Mouse (Mus musculus) forebrain, embryonic 12.5 days (tissue): Measurements from ENCODE around the gene Fgd3. TPM values are rescaled to one million over a fixed set of nuclear protein-coding genes. Genes with fewer than 3 reads are reported as not detected.

Experiments used
- ATAC-seq: fragments of 200-750 bp; cut with Nextera tagmentation; 2 replicates; pipeline ENCODE4 v1.8.0; 2017; ENCODE audit warnings: moderate TSS enrichment; ENCODE audit not compliant: low FRiP score
- H3K27ac ChIP-seq: fragments of 300-500 bp; sonication (generic); 2 replicates; pipeline ENCODE4 v1.5.1; 2016; ENCODE audit warnings: mild to moderate bottlenecking
- H3K27me3 ChIP-seq: fragments of 300-500 bp; sonication (generic); 2 replicates; pipeline ENCODE4 v1.6.1; 2016; ENCODE audit warnings: mild to moderate bottlenecking
- H3K36me3 ChIP-seq: fragments of 300-500 bp; sonication (generic); replicated peaks from 2 replicates; pipeline ENCODE4 v1.6.1; 2016; ENCODE audit warnings: mild to moderate bottlenecking
- H3K4me1 ChIP-seq: fragments of 300-500 bp; sonication (generic); 2 replicates; pipeline ENCODE4 v1.6.1; 2016
- H3K4me2 ChIP-seq: fragments of 300-500 bp; sonication (generic); 2 replicates; pipeline ENCODE4 v1.6.1; 2016; ENCODE audit warnings: mild to moderate bottlenecking, moderate library complexity
- H3K4me3 ChIP-seq: fragments of 300-500 bp; sonication (generic); replicated peaks from 2 replicates; pipeline ENCODE4 v1.5.1; 2016; ENCODE audit warnings: mild to moderate bottlenecking
- H3K9ac ChIP-seq: fragments of 300-500 bp; sonication (generic); 2 replicates; pipeline ENCODE4 v1.6.1; 2016; ENCODE audit warnings: mild to moderate bottlenecking
- H3K9me3 ChIP-seq: fragments of 300-500 bp; sonication (generic); 2 replicates; pipeline ENCODE4 v1.6.1; 2016
- WGBS: fragments of 180-500 bp; shearing (Covaris S2); methylation state at CpG from one replicate; pipeline ENCODE4 v1.1.7; 2016; 5-methylcytosine and 5-hydroxymethylcytosine counted together
- polyA plus RNA-seq: library from polyadenylated mRNA; unstranded; fragments of >200 nt; fragmentation: Nextera tagmentation; extraction: Ambion mirVana; gene quantifications from 2 replicates; pipeline ENCODE4 v1.2.1, GENCODE M21; 2016

The Fgd3 gene
- polyA plus RNA-seq, 1 experiment from 2014 or later: 1.7 TPM

- WGBS: 79% methylated on average over 12 of the region's 12 CpGs
- H3K4me3 ChIP-seq: no peak overlapping the region
- no peak overlapping the region for H3K9ac ChIP-seq
- H3K4me2 ChIP-seq: no peak overlapping the region
- H3K27ac ChIP-seq: no peak overlapping the region
- H3K4me1 ChIP-seq: peaks cover 5% of the 10 kb centered on the region
- no peaks in the 10 kb centered on the region for H3K27me3 ChIP-seq
- no peaks in the 10 kb centered on the region for H3K9me3 ChIP-seq
- no peak for ATAC-seq
- no peaks in the 10 kb centered on the region for H3K36me3 ChIP-seq
These were observed 15.2 kb upstream of the Fgd3 start for GRCm38 (mm10) chr13:49335077-49335982.

DNA sequence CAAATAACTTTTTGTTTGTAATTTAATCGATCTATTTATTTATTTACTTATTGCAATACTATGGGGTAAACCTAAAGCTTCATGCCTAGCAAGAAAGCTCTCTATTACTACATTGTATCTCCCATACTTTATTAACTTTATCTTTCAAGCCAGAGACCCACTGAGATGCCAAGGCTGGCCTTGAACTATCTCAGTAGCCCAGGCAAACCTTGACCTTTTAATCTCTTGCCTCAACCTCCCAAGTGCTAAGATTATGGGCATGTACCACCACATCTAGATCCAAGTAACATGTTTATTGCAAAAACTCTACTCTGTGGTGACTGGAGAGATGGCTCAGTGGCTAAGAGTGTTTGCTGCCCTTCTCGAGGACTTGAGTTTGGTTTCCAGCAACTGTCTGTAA lies 13.1 kb upstream of the Fgd3 start:
- Histone ChIP-seq H3K4me3 (no peak overlapping the region), H3K4me1 (no peaks in the 10 kb centered on the region), H3K27ac (no peak overlapping the region), H3K27me3 (no peaks in the 10 kb centered on the region), H3K9me3 (no peaks in the 10 kb centered on the region), H3K4me2 (no peak overlapping the region), H3K9ac (no peak overlapping the region), H3K36me3 (no peaks in the 10 kb centered on the region)
- ATAC-seq: no peak
- WGBS: 74% methylated on average over 2 of the region's 2 CpGs

DNA sequence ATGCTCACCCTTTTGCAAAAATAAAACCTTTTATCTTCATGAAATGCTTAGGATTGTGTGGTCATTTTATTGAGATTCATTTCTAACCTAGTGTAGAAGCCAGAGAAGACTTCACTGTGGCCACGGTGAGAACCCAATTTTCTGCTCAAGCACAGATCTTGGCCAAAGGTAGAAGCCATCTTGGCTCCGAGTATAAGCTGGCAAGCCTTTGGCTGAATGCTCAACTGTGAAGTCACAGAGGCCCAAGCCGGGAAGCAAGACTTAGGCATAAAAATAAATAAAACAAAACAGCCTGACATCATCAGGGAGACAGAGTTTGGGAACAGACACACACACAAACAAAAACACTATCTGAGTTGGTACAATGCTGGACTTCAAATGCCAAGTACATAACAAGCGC lies 8.0 kb upstream of the Fgd3 start:
- H3K36me3 ChIP-seq: no peaks in the 10 kb centered on the region
- 86% methylated on average over 4 of the region's 4 CpGs for WGBS
- no peak overlapping the region for H3K9ac ChIP-seq
- H3K27ac ChIP-seq: no peak overlapping the region
- H3K4me1 ChIP-seq: no peaks in the 10 kb centered on the region
- H3K9me3 ChIP-seq: no peaks in the 10 kb centered on the region
- no peak overlapping the region for H3K4me2 ChIP-seq
- no peak overlapping the region for H3K4me3 ChIP-seq
- peaks cover 3% of the 10 kb centered on the region; the same call in 1 of the 2 replicates for H3K27me3 ChIP-seq
- ATAC-seq: no peak

- no peaks in the 10 kb centered on the region for H3K9me3 ChIP-seq
- H3K36me3 ChIP-seq: no peaks in the 10 kb centered on the region
- H3K4me2 ChIP-seq: no peak overlapping the region
- WGBS: 59% methylated on average over 6 of the region's 6 CpGs
- H3K27me3 ChIP-seq: peaks cover 13% of the 10 kb centered on the region
- H3K4me3 ChIP-seq: no peak overlapping the region
- H3K9ac ChIP-seq: no peak overlapping the region
- no peaks in the 10 kb centered on the region; the same call in 1 of the 2 replicates for H3K4me1 ChIP-seq
- no peak overlapping the region for H3K27ac ChIP-seq
- ATAC-seq: 0 out of 2 replicates have a peak, but pooled peaks have one; percentile 63
These were observed 6.4 kb upstream of the Fgd3 start for GRCm38 (mm10) chr13:49326246-49327206.

- peaks cover 12% of the 10 kb centered on the region for H3K4me1 ChIP-seq
- no peaks in the 10 kb centered on the region for H3K9me3 ChIP-seq
- peaks cover 23% of the 10 kb centered on the region for H3K27me3 ChIP-seq
- H3K4me2 ChIP-seq: no peak overlapping the region
- no peaks in the 10 kb centered on the region for H3K36me3 ChIP-seq
- no peak for ATAC-seq
- H3K27ac ChIP-seq: no peak overlapping the region
- 91% methylated on average over 5 of the region's 5 CpGs for WGBS
- no peak overlapping the region for H3K4me3 ChIP-seq
- no peak overlapping the region for H3K9ac ChIP-seq
These were observed 4.8 kb upstream of the Fgd3 start for GRCm38 (mm10) chr13:49324871-49325270.

- peaks cover 33% of the 10 kb centered on the region for H3K27me3 ChIP-seq
- no peak overlapping the region for H3K27ac ChIP-seq
- H3K4me1 ChIP-seq: peaks cover 32% of the 10 kb centered on the region
- no peak overlapping the region for H3K9ac ChIP-seq
- no peak for ATAC-seq
- no peak overlapping the region for H3K4me2 ChIP-seq
- H3K4me3 ChIP-seq: no peak overlapping the region
- WGBS: 86% methylated on average over 5 of the region's 5 CpGs
- H3K9me3 ChIP-seq: no peaks in the 10 kb centered on the region
- H3K36me3 ChIP-seq: no peaks in the 10 kb centered on the region
These were observed 2.6 kb upstream of the Fgd3 start for GRCm38 (mm10) chr13:49322739-49323138.

GRCm38 (mm10) chr13:49322169-49322568 lies 2.1 kb upstream of the Fgd3 start:
- H3K9ac ChIP-seq: no peak overlapping the region
- H3K9me3 ChIP-seq: no peaks in the 10 kb centered on the region
- WGBS: 88% methylated on average over 5 of the region's 5 CpGs
- no peak overlapping the region for H3K4me3 ChIP-seq
- H3K36me3 ChIP-seq: no peaks in the 10 kb centered on the region
- no peak for ATAC-seq
- no peak overlapping the region for H3K27ac ChIP-seq
- H3K4me2 ChIP-seq: no peak overlapping the region
- peaks cover 38% of the 10 kb centered on the region for H3K4me1 ChIP-seq
- peaks cover 36% of the 10 kb centered on the region for H3K27me3 ChIP-seq

DNA sequence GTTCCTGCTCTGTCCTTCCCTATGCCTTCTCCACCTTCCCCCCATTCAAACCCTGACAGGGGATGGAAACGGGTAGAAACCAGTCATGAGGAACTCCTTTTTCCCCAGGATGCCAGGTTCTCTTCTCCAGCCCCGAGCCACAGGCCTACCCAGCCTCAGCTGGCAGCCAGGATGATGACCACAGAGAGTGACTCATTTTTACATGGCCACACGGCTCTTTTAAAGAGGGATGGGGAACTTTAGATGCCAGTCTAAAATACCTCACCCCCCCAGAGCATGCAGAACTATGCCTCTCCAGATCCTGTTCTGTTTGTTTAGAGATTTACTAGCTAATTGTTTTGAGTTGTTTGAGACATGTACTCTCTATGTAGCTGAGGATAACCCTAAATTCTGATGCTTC lies 1.3 kb upstream of the Fgd3 start:
- Histone ChIP-seq H3K27me3 (peaks cover 36% of the 10 kb centered on the region), H3K4me1 (peaks cover 45% of the 10 kb centered on the region), H3K36me3 (no peaks in the 10 kb centered on the region), H3K9me3 (no peaks in the 10 kb centered on the region), H3K4me2 (no peak overlapping the region), H3K4me3 (no peak overlapping the region), H3K9ac (no peak overlapping the region), H3K27ac (no peak overlapping the region)
- no peak for ATAC-seq
- WGBS: 65% methylated on average over 3 of the region's 3 CpGs

- Histone ChIP-seq H3K9me3 (no peaks in the 10 kb centered on the region), H3K4me1 (peaks cover 54% of the 10 kb centered on the region), H3K36me3 (no peaks in the 10 kb centered on the region), H3K27me3 (peaks cover 36% of the 10 kb centered on the region), H3K9ac (0 out of 2 replicates have a peak overlapping the region, but pooled peaks have one; percentile 36), H3K4me2 (peak overlapping the region; percentile 48), H3K27ac (peak overlapping the region; percentile 15; the same call in 1 of the 2 replicates), H3K4me3 (peak overlapping the region; percentile 26)
- ATAC-seq: peak; percentile 22
- WGBS: 62% methylated on average over 1 of the region's 1 CpGs
These were observed 403 bp upstream of the Fgd3 start for GRCm38 (mm10) chr13:49320514-49320913.

- no peak overlapping the region for H3K9ac ChIP-seq
- H3K4me1 ChIP-seq: peaks cover 54% of the 10 kb centered on the region
- H3K36me3 ChIP-seq: no peaks in the 10 kb centered on the region
- H3K4me3 ChIP-seq: no peak overlapping the region
- H3K9me3 ChIP-seq: no peaks in the 10 kb centered on the region
- ATAC-seq: no peak
- H3K4me2 ChIP-seq: peak overlapping the region; percentile 48; the same call in 1 of the 2 replicates
- H3K27ac ChIP-seq: 0 out of 2 replicates have a peak overlapping the region, but pooled peaks have one; percentile 81
- 82% methylated on average over 7 of the region's 7 CpGs for WGBS
- peaks cover 41% of the 10 kb centered on the region for H3K27me3 ChIP-seq
These were observed 2.2 kb downstream of the Fgd3 start for GRCm38 (mm10) chr13:49317914-49318313.

DNA sequence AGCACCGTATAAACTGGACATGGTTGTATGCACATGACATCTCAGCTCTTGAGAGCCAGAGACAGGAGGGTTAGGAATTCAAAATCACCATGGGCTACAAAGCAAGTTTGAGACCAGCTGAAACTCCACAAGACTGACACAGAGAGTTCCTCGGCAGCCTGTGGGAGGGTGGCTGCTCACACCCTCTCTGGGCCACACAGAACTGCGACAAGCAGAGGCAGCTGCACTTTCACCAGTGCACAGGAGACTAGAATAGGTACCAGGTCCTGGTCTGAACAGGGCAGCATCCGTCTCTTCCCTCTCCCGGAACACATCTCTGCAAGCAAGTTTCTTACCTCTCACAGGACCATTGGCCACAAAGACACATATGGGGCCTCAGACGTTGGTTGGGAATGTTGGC lies 2.6 kb downstream of the Fgd3 start:
- H3K9ac ChIP-seq: no peak overlapping the region; the same call in 1 of the 2 replicates
- peak overlapping the region; percentile 81 for H3K27ac ChIP-seq
- no peak overlapping the region for H3K4me3 ChIP-seq
- no peaks in the 10 kb centered on the region for H3K9me3 ChIP-seq
- H3K36me3 ChIP-seq: no peaks in the 10 kb centered on the region
- H3K27me3 ChIP-seq: peaks cover 38% of the 10 kb centered on the region
- peaks cover 54% of the 10 kb centered on the region for H3K4me1 ChIP-seq
- H3K4me2 ChIP-seq: peak overlapping the region; percentile 48; the same call in 1 of the 2 replicates
- 67% methylated on average over 6 of the region's 6 CpGs for WGBS
- ATAC-seq: no peak
